Mouse (Mus musculus) hindbrain, embryonic 12.5 days (tissue): Measurements from ENCODE around the gene Aatk. TPM values are rescaled to one million over a fixed set of nuclear protein-coding genes. Genes with fewer than 3 reads are reported as not detected.

Experiments
- ATAC-seq: fragments of 200-750 bp; cut with Nextera tagmentation; 2 replicates; pipeline ENCODE4 v1.8.0; 2017; ENCODE audit warnings: moderate TSS enrichment; ENCODE audit not compliant: low FRiP score
- H3K27ac ChIP-seq: fragments of 300-500 bp; sonication (generic); 2 replicates; pipeline ENCODE4 v1.5.1; 2016; ENCODE audit warnings: mild to moderate bottlenecking
- H3K27me3 ChIP-seq: fragments of 300-500 bp; sonication (generic); 2 replicates; pipeline ENCODE4 v1.6.1; 2016; ENCODE audit warnings: mild to moderate bottlenecking
- H3K36me3 ChIP-seq: fragments of 300-500 bp; sonication (generic); 2 replicates; pipeline ENCODE4 v1.6.1; 2016; ENCODE audit warnings: mild to moderate bottlenecking
- H3K4me1 ChIP-seq: fragments of 300-500 bp; sonication (generic); 2 replicates; pipeline ENCODE4 v1.6.1; 2016
- H3K4me2 ChIP-seq: fragments of 300-500 bp; sonication (generic); replicated peaks from 2 replicates; pipeline ENCODE4 v1.6.1; 2016; ENCODE audit warnings: mild to moderate bottlenecking
- H3K4me3 ChIP-seq: fragments of 300-500 bp; sonication (generic); 2 replicates; pipeline ENCODE4 v1.5.1; 2016; ENCODE audit warnings: mild to moderate bottlenecking
- H3K9ac ChIP-seq: fragments of 300-500 bp; sonication (generic); 2 replicates; pipeline ENCODE4 v1.6.1; 2016; ENCODE audit warnings: mild to moderate bottlenecking, moderate library complexity
- H3K9me3 ChIP-seq: fragments of 300-500 bp; sonication (generic); replicated peaks from 2 replicates; pipeline ENCODE4 v1.6.1; 2016; ENCODE audit warnings: mild to moderate bottlenecking
- WGBS: fragments of 180-500 bp; shearing (Covaris S2); methylation state at CpG from one replicate; pipeline ENCODE4 v1.1.7; 2016; 5-methylcytosine and 5-hydroxymethylcytosine counted together
- polyA plus RNA-seq: library from polyadenylated mRNA; unstranded; fragments of >200 nt; fragmentation: Nextera tagmentation; extraction: Ambion mirVana; gene quantifications from 2 replicates; pipeline ENCODE4 v1.2.1, GENCODE M21; 2016

Gene Aatk
- polyA plus RNA-seq, 1 experiment from 2014 or later, result 13.5 TPM

GRCm38 (mm10) chr11:120069261-120069660, 22.3 kb upstream of the Aatk start:
- Histone ChIP-seq H3K4me1 (peaks cover 17% of the 10 kb centered on the region), H3K9me3 (no peaks in the 10 kb centered on the region), H3K27ac (no peak overlapping the region), H3K9ac (no peak overlapping the region), H3K27me3 (peaks cover 5% of the 10 kb centered on the region), H3K4me3 (no peak overlapping the region), H3K36me3 (peaks cover 94% of the 10 kb centered on the region), H3K4me2 (no peak overlapping the region)
- 19% methylated on average over 11 of the region's 11 CpGs for WGBS
- no peak for ATAC-seq

GRCm38 (mm10) chr11:120067834-120068233, 20.9 kb upstream of the Aatk start:
- Histone ChIP-seq H3K36me3 (peaks cover 98% of the 10 kb centered on the region), H3K27ac (no peak overlapping the region), H3K27me3 (peaks cover 5% of the 10 kb centered on the region), H3K9ac (no peak overlapping the region), H3K4me2 (no peak overlapping the region), H3K9me3 (no peaks in the 10 kb centered on the region), H3K4me3 (no peak overlapping the region), H3K4me1 (peaks cover 17% of the 10 kb centered on the region)
- 60% methylated on average over 17 of the region's 17 CpGs for WGBS
- ATAC-seq, result no peak; the same call in 1 of the 2 replicates

GRCm38 (mm10) chr11:120065291-120065690, 18.3 kb upstream of the Aatk start:
- Histone ChIP-seq H3K9me3 (no peaks in the 10 kb centered on the region), H3K9ac (no peak overlapping the region), H3K4me3 (no peak overlapping the region), H3K4me1 (peaks cover 15% of the 10 kb centered on the region), H3K4me2 (no peak overlapping the region), H3K27me3 (no peaks in the 10 kb centered on the region), H3K36me3 (peaks cover 73% of the 10 kb centered on the region), H3K27ac (no peak overlapping the region)
- 37% methylated on average over 10 of the region's 10 CpGs for WGBS
- no peak for ATAC-seq

- Histone ChIP-seq H3K27me3 (no peaks in the 10 kb centered on the region), H3K9me3 (no peaks in the 10 kb centered on the region), H3K9ac (peak overlapping the region; percentile 27; the same call in 1 of the 2 replicates), H3K4me2 (no peak overlapping the region), H3K4me3 (no peak overlapping the region), H3K36me3 (peaks cover 67% of the 10 kb centered on the region), H3K27ac (no peak overlapping the region), H3K4me1 (peaks cover 12% of the 10 kb centered on the region)
- 87% methylated on average over 11 of the region's 11 CpGs for WGBS
- ATAC-seq, result no peak
Measured at GRCm38 (mm10) chr11:120064668-120065040, 17.7 kb upstream of the Aatk start.

- Histone ChIP-seq H3K9me3 (no peaks in the 10 kb centered on the region), H3K4me3 (no peak overlapping the region), H3K36me3 (peaks cover 61% of the 10 kb centered on the region), H3K4me2 (no peak overlapping the region), H3K27ac (no peak overlapping the region), H3K4me1 (peaks cover 7% of the 10 kb centered on the region), H3K9ac (no peak overlapping the region), H3K27me3 (no peaks in the 10 kb centered on the region)
- no peak for ATAC-seq
- 87% methylated on average over 13 of the region's 13 CpGs for WGBS
Measured at GRCm38 (mm10) chr11:120064006-120064667, 17.2 kb upstream of the Aatk start.

GRCm38 (mm10) chr11:120063326-120063725, 16.4 kb upstream of the Aatk start:
- no peak overlapping the region for H3K4me2 ChIP-seq
- no peak overlapping the region for H3K27ac ChIP-seq
- peaks cover 6% of the 10 kb centered on the region for H3K4me1 ChIP-seq
- no peak overlapping the region for H3K4me3 ChIP-seq
- no peak overlapping the region for H3K9ac ChIP-seq
- no peaks in the 10 kb centered on the region for H3K9me3 ChIP-seq
- WGBS, result 88% methylated on average over 5 of the region's 5 CpGs
- H3K36me3 ChIP-seq, result peaks cover 54% of the 10 kb centered on the region
- H3K27me3 ChIP-seq, result no peaks in the 10 kb centered on the region
- ATAC-seq, result no peak

GRCm38 (mm10) chr11:120060634-120061033, 13.7 kb upstream of the Aatk start:
- Histone ChIP-seq H3K36me3 (peaks cover 27% of the 10 kb centered on the region), H3K9me3 (no peaks in the 10 kb centered on the region), H3K27me3 (no peaks in the 10 kb centered on the region), H3K4me2 (no peak overlapping the region), H3K4me3 (no peak overlapping the region), H3K9ac (no peak overlapping the region), H3K27ac (no peak overlapping the region), H3K4me1 (peaks cover 7% of the 10 kb centered on the region)
- no peak for ATAC-seq
- 86% methylated on average over 8 of the region's 8 CpGs for WGBS

- H3K9ac ChIP-seq, result no peak overlapping the region
- peaks cover 10% of the 10 kb centered on the region for H3K4me1 ChIP-seq
- no peak overlapping the region for H3K4me3 ChIP-seq
- no peak for ATAC-seq
- WGBS, result 82% methylated on average over 12 of the region's 12 CpGs
- H3K4me2 ChIP-seq, result no peak overlapping the region
- H3K27me3 ChIP-seq, result 0 out of 2 replicates have a peak, but pooled peaks cover under 1% of the 10 kb centered on the region
- H3K9me3 ChIP-seq, result no peaks in the 10 kb centered on the region
- H3K36me3 ChIP-seq, result no peaks in the 10 kb centered on the region
- no peak overlapping the region for H3K27ac ChIP-seq
Measured at GRCm38 (mm10) chr11:120055953-120056732, 9.2 kb upstream of the Aatk start.

- WGBS, result 85% methylated on average over 4 of the region's 4 CpGs
- no peak for ATAC-seq
Measured at GRCm38 (mm10) chr11:120053846-120054245, 6.9 kb upstream of the Aatk start.

GRCm38 (mm10) chr11:120052274-120052673, 5.3 kb upstream of the Aatk start:
- Histone ChIP-seq H3K27me3 (peaks cover 23% of the 10 kb centered on the region), H3K4me3 (no peak overlapping the region), H3K4me1 (peaks cover 31% of the 10 kb centered on the region), H3K36me3 (no peaks in the 10 kb centered on the region), H3K9ac (no peak overlapping the region), H3K9me3 (no peaks in the 10 kb centered on the region), H3K27ac (no peak overlapping the region), H3K4me2 (no peak overlapping the region)
- no peak for ATAC-seq
- WGBS, result 71% methylated on average over 9 of the region's 9 CpGs

More at GRCm38 (mm10) chr11:120053846-120054245, 6.9 kb upstream of the Aatk start:
- no peak overlapping the region for H3K4me2 ChIP-seq
- H3K9ac ChIP-seq, result no peak overlapping the region
- H3K36me3 ChIP-seq, result no peaks in the 10 kb centered on the region
- H3K4me1 ChIP-seq, result peaks cover 15% of the 10 kb centered on the region
- H3K27me3 ChIP-seq, result peaks cover 7% of the 10 kb centered on the region
- H3K27ac ChIP-seq, result no peak overlapping the region
- H3K4me3 ChIP-seq, result no peak overlapping the region
- no peaks in the 10 kb centered on the region for H3K9me3 ChIP-seq

- H3K27me3 ChIP-seq, result peaks cover 31% of the 10 kb centered on the region
- no peaks in the 10 kb centered on the region for H3K36me3 ChIP-seq
- no peaks in the 10 kb centered on the region for H3K9me3 ChIP-seq
- WGBS, result 40% methylated on average over 14 of the region's 14 CpGs
- ATAC-seq, result peak; percentile 35; the same call in 1 of the 2 replicates
- no peak overlapping the region for H3K4me2 ChIP-seq
- peak overlapping the region; percentile 35 for H3K27ac ChIP-seq
- no peak overlapping the region for H3K9ac ChIP-seq
- peaks cover 33% of the 10 kb centered on the region for H3K4me1 ChIP-seq
- H3K4me3 ChIP-seq, result no peak overlapping the region
Measured at GRCm38 (mm10) chr11:120051124-120051811, 4.3 kb upstream of the Aatk start.

- Histone ChIP-seq H3K9me3 (no peaks in the 10 kb centered on the region), H3K4me2 (no peak overlapping the region), H3K36me3 (no peaks in the 10 kb centered on the region), H3K4me3 (no peak overlapping the region), H3K9ac (no peak overlapping the region), H3K4me1 (peaks cover 49% of the 10 kb centered on the region), H3K27ac (no peak overlapping the region), H3K27me3 (peaks cover 40% of the 10 kb centered on the region)
- ATAC-seq, result no peak
- WGBS, result 77% methylated on average over 8 of the region's 8 CpGs
Measured at GRCm38 (mm10) chr11:120049067-120049466, 2.1 kb upstream of the Aatk start.
